Mouse (Mus musculus): ENCODE data around the gene Raf1. TPM values are rescaled to one million over a fixed set of nuclear protein-coding genes. Genes with fewer than 3 reads are reported as not detected.

The Raf1 gene
- total and polyA plus RNA-seq, 3 experiments = 20.9 to 78.1 (median 53.0) TPM

DNA sequence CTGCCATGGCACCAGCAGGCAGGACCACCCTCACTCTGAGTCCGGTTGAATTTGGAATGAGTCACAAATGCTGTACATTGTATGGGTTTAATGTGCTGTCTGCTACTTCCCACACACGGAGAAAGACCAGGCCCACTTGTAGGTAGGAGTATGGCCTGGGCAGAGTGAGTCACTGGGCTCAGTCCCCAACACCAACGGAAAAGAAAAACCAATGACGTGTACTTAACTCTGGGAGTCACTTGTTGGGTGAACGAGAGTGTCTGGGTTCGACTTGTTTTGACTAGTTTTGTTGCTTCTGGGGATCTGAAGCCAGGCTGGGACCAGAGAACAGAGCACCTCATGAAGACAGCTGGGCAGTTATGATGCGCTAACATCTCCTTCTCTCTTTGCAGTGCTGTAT is 102.3 kb downstream of the Raf1 start:
- no peaks in the 10 kb centered on the region for H3K4me1 ChIP-seq (ENCODE audit: insufficient read depth, low read depth, low read length)

More for the DNA sequence above, 102.3 kb downstream of the Raf1 start:
- TF ChIP-seq TAL1 (conservative IDR thresholded peaks at IDR 0.05; ENCODE audit: low read depth, low read length) = no peak
- TF ChIP-seq GATA2 (IDR thresholded peaks at IDR 0.05; ENCODE audit: borderline replicate concordance, low read depth, low read length) = no peak
- DNase-seq (ENCODE audit: low spot score) (no peak), ATAC-seq (ENCODE audit: extremely low read depth, insufficient number of reproducible peaks, low FRiP score, poor library complexity, severe bottlenecking) (no peak)
- no peaks in the 10 kb centered on the region for H3K27me3 ChIP-seq (ENCODE audit: insufficient read depth, low read length)
- no peak overlapping the region for H3K4me3 ChIP-seq (ENCODE audit: low read depth, low read length)
- peaks cover 2% of the 10 kb centered on the region for H3K9me3 ChIP-seq (replicated peaks)
- H3K36me3 ChIP-seq (replicated peaks) = peaks cover 98% of the 10 kb centered on the region

Other genes with a start within 250 kb of the Raf1 start
- gene Tsen2, start 132.0 kb downstream of the Raf1 start, total RNA-seq (2014; fragmentation: Nextera tagmentation) = 11.5 and 14.4 TPM in 2 replicates
- 14.6 and 19.9 TPM in 2 replicates for gene Tsen2, start 132.0 kb downstream of the Raf1 start, total RNA-seq (2017)
- 3.7 and 8.9 TPM in 2 replicates for gene Tsen2, start 132.0 kb downstream of the Raf1 start, polyA plus RNA-seq (2012)
- not detected in 2 replicates for gene Mkrn2os, start 84.1 kb downstream of the Raf1 start, total RNA-seq (2014; fragmentation: Nextera tagmentation)
- gene Mkrn2os, start 84.1 kb downstream of the Raf1 start, total RNA-seq (2017) = not detected in 2 replicates
- not detected in 2 replicates for gene Mkrn2os, start 84.1 kb downstream of the Raf1 start, polyA plus RNA-seq (2012)
- 18.4 and 23.6 TPM in 2 replicates for gene Mkrn2, start 74.7 kb downstream of the Raf1 start, total RNA-seq (2014; fragmentation: Nextera tagmentation)
- gene Mkrn2, start 74.7 kb downstream of the Raf1 start, total RNA-seq (2017) = 24.5 and 26.3 TPM in 2 replicates
- 2.5 and 21.5 TPM in 2 replicates for gene Mkrn2, start 74.7 kb downstream of the Raf1 start, polyA plus RNA-seq (2012)
- gene Tmem40, start 85.8 kb upstream of the Raf1 start, total RNA-seq (2014; fragmentation: Nextera tagmentation) = 1.8 TPM in 1 of 2 replicates, not detected in the other
- gene Tmem40, start 85.8 kb upstream of the Raf1 start, total RNA-seq (2017) = 14.6 and 16.5 TPM in 2 replicates
- gene Tmem40, start 85.8 kb upstream of the Raf1 start, polyA plus RNA-seq (2012) = 2.8 and 3.4 TPM in 2 replicates
- 6.5 and 7.1 TPM in 2 replicates for gene Cand2, start 97.9 kb upstream of the Raf1 start, total RNA-seq (2014; fragmentation: Nextera tagmentation)
- gene Cand2, start 97.9 kb upstream of the Raf1 start, total RNA-seq (2017) = 1.6 and 1.8 TPM in 2 replicates
- gene Cand2, start 97.9 kb upstream of the Raf1 start, polyA plus RNA-seq (2012) = 6.1 and 7.1 TPM in 2 replicates
- 3,038 and 3,130 TPM in 2 replicates for gene Rpl32, start 132.1 kb upstream of the Raf1 start, total RNA-seq (2014; fragmentation: Nextera tagmentation)
- gene Rpl32, start 132.1 kb upstream of the Raf1 start, total RNA-seq (2017) = 5,749 and 6,102 TPM in 2 replicates
- gene Rpl32, start 132.1 kb upstream of the Raf1 start, polyA plus RNA-seq (2012) = 432 and 478 TPM in 2 replicates
- gene Efcab12, start 161.8 kb upstream of the Raf1 start, total RNA-seq (2014; fragmentation: Nextera tagmentation) = 0.90 TPM in 1 of 2 replicates, not detected in the other
- 0.06 and 0.27 TPM in 2 replicates for gene Efcab12, start 161.8 kb upstream of the Raf1 start, total RNA-seq (2017)
- gene Efcab12, start 161.8 kb upstream of the Raf1 start, polyA plus RNA-seq (2012) = not detected in 2 replicates
- 16.0 and 20.1 TPM in 2 replicates for gene Mbd4, start 176.7 kb upstream of the Raf1 start, total RNA-seq (2014; fragmentation: Nextera tagmentation)
- gene Mbd4, start 176.7 kb upstream of the Raf1 start, total RNA-seq (2017) = 20.8 and 25.8 TPM in 2 replicates
- gene Mbd4, start 176.7 kb upstream of the Raf1 start, polyA plus RNA-seq (2012) = 1.6 and 1.7 TPM in 2 replicates
- gene Ift122, start 176.8 kb upstream of the Raf1 start, total RNA-seq (2014; fragmentation: Nextera tagmentation) = 4.7 and 4.9 TPM in 2 replicates
- gene Ift122, start 176.8 kb upstream of the Raf1 start, total RNA-seq (2017) = 5.1 and 5.3 TPM in 2 replicates
- gene Ift122, start 176.8 kb upstream of the Raf1 start, polyA plus RNA-seq (2012) = 0.42 and 0.65 TPM in 2 replicates